Comparison of ENCODE assay signal across 18 mouse cellular contexts in genomic region chr11:8401328-8401727, GRCm38 (mm10).
DNase-seq lines count a peak whose midpoint lies in the region; ATAC-seq and TF ChIP-seq lines count a peak whose summit lies in the region.
"Had no signal": no experiment of that assay in that cellular context is flagged by ENCODE, and none has a peak within 500 bp of the region (broad histone marks: within the 10 kb centered on the region; RNA-seq: fewer than 3 reads in every experiment).

No protein-coding gene starts in this region.

- no peak for TF ChIP-seq POLR2A in brain, embryonic 14.5 days (IDR thresholded peaks at IDR 0.05; ENCODE audit: borderline replicate concordance, extremely low read depth, insufficient read depth, insufficient read length, poor library complexity, severe bottlenecking)

- H3K36me3 ChIP-seq in forebrain, embryonic 12.5 days (replicated peaks): no peaks in the 10 kb centered on the region
- no peaks in the 10 kb centered on the region for H3K36me3 ChIP-seq in forebrain, embryonic 16.5 days (ENCODE audit: control insufficient read depth, insufficient read depth)
- H3K36me3 ChIP-seq in midbrain, embryonic 12.5 days: no peaks in the 10 kb centered on the region
- H3K36me3 ChIP-seq in midbrain, embryonic 16.5 days (ENCODE audit: control insufficient read depth, insufficient read depth, low read length): no peaks in the 10 kb centered on the region
- no peaks in the 10 kb centered on the region for H3K36me3 ChIP-seq in kidney, embryonic 15.5 days
- H3K36me3 ChIP-seq: embryonic facial prominence, embryonic 12.5 days; heart, embryonic 12.5 days; hindbrain, embryonic 10.5 days; intestine, embryonic 15.5 days had no signal

- H3K4me3 ChIP-seq in forebrain, embryonic 12.5 days (replicated peaks): no peak overlapping the region
- no peak overlapping the region for H3K4me3 ChIP-seq in forebrain, embryonic 16.5 days (replicated peaks; ENCODE audit: low read length)
- no peak overlapping the region for H3K4me3 ChIP-seq in midbrain, embryonic 12.5 days
- H3K4me3 ChIP-seq in midbrain, embryonic 16.5 days (ENCODE audit: low read depth, low read length): no peak overlapping the region
- H3K4me3 ChIP-seq in kidney, embryonic 15.5 days (replicated peaks): no peak overlapping the region
- H3K4me3 ChIP-seq: embryonic facial prominence, embryonic 12.5 days; heart, adult 2 months; heart, embryonic 12.5 days; hindbrain, embryonic 10.5 days; intestine, embryonic 15.5 days had no signal

- no peak for TF ChIP-seq CTCF in brain, embryonic 14.5 days (IDR thresholded peaks at IDR 0.05; ENCODE audit: borderline replicate concordance, extremely low read depth, insufficient read depth, insufficient read length)

- H3K4me1 ChIP-seq in forebrain, embryonic 12.5 days: no peaks in the 10 kb centered on the region
- H3K4me1 ChIP-seq in forebrain, embryonic 16.5 days (replicated peaks; ENCODE audit: control insufficient read depth, insufficient read depth, low read length): no peaks in the 10 kb centered on the region
- no peaks in the 10 kb centered on the region for H3K4me1 ChIP-seq in midbrain, embryonic 12.5 days
- H3K4me1 ChIP-seq in midbrain, embryonic 16.5 days (ENCODE audit: control insufficient read depth, insufficient read depth, low read length): no peaks in the 10 kb centered on the region
- no peaks in the 10 kb centered on the region for H3K4me1 ChIP-seq in kidney, embryonic 15.5 days
- H3K4me1 ChIP-seq: embryonic facial prominence, embryonic 12.5 days; heart, embryonic 12.5 days; hindbrain, embryonic 10.5 days; intestine, embryonic 15.5 days had no signal

- WGBS in forebrain, embryonic 12.5 days: 53% methylated on average over 7 of the region's 7 CpGs
- 34% methylated on average over 7 of the region's 7 CpGs for WGBS in forebrain, embryonic 16.5 days
- 69% methylated on average over 7 of the region's 7 CpGs for WGBS in midbrain, embryonic 12.5 days
- WGBS in midbrain, embryonic 16.5 days: 55% methylated on average over 7 of the region's 7 CpGs
- WGBS in kidney, embryonic 15.5 days: 82% methylated on average over 7 of the region's 7 CpGs

- DNase-seq in brain, embryonic 14.5 days (ENCODE audit: low read depth): peak; percentile 65
- DNase-seq: adrenal gland, adult 2 months; adrenal gland, postnatal 25 days; cerebellum, adult 2 months; cerebellum, postnatal 14 days; embryo, embryonic 11 days; gastrocnemius, postnatal 10 days; heart, adult 2 months had no signal

- no peak overlapping the region for H3K27ac ChIP-seq in forebrain, embryonic 12.5 days
- H3K27ac ChIP-seq in forebrain, embryonic 16.5 days (ENCODE audit: low read length): no peak overlapping the region
- no peak overlapping the region for H3K27ac ChIP-seq in midbrain, embryonic 12.5 days (replicated peaks)
- no peak overlapping the region for H3K27ac ChIP-seq in midbrain, embryonic 16.5 days (ENCODE audit: low read length)
- H3K27ac ChIP-seq in kidney, embryonic 15.5 days: no peak overlapping the region
- H3K27ac ChIP-seq: embryonic facial prominence, embryonic 12.5 days; heart, adult 2 months; hindbrain, embryonic 10.5 days; hindbrain, embryonic 14.5 days; intestine, embryonic 15.5 days had no signal

- H3K9ac ChIP-seq in forebrain, embryonic 12.5 days: no peak overlapping the region
- H3K9ac ChIP-seq in forebrain, embryonic 16.5 days (replicated peaks; ENCODE audit: low read depth, low read length): no peak overlapping the region
- no peak overlapping the region for H3K9ac ChIP-seq in midbrain, embryonic 12.5 days (replicated peaks)
- no peak overlapping the region for H3K9ac ChIP-seq in midbrain, embryonic 16.5 days (ENCODE audit: low read depth, low read length)
- H3K9ac ChIP-seq in kidney, embryonic 15.5 days: no peak overlapping the region
- H3K9ac ChIP-seq: embryonic facial prominence, embryonic 12.5 days; heart, embryonic 12.5 days; hindbrain, embryonic 14.5 days; intestine, embryonic 15.5 days had no signal

- H3K9me3 ChIP-seq in forebrain, embryonic 12.5 days: peaks cover 4% of the 10 kb centered on the region; the same call in 1 of the 2 replicates
- H3K9me3 ChIP-seq in forebrain, embryonic 16.5 days (ENCODE audit: control insufficient read depth, low read length): no peaks in the 10 kb centered on the region
- H3K9me3 ChIP-seq in midbrain, embryonic 12.5 days: no peaks in the 10 kb centered on the region
- 0 out of 2 replicates have a peak, but pooled peaks cover 7% of the 10 kb centered on the region for H3K9me3 ChIP-seq in midbrain, embryonic 16.5 days (replicated peaks; ENCODE audit: control insufficient read depth, low read length, poor library complexity, severe bottlenecking)
- H3K9me3 ChIP-seq in kidney, embryonic 15.5 days (replicated peaks): no peaks in the 10 kb centered on the region
- H3K9me3 ChIP-seq: embryonic facial prominence, embryonic 12.5 days; intestine, embryonic 15.5 days had no signal

- no peaks in the 10 kb centered on the region for H3K27me3 ChIP-seq in forebrain, embryonic 12.5 days
- H3K27me3 ChIP-seq in forebrain, embryonic 16.5 days (replicated peaks; ENCODE audit: control insufficient read depth, insufficient read depth, low read length): no peaks in the 10 kb centered on the region
- H3K27me3 ChIP-seq in midbrain, embryonic 12.5 days: no peaks in the 10 kb centered on the region
- H3K27me3 ChIP-seq in midbrain, embryonic 16.5 days (ENCODE audit: control insufficient read depth, insufficient read depth, low read depth, low read length): no peaks in the 10 kb centered on the region
- 0 out of 2 replicates have a peak, but pooled peaks cover 3% of the 10 kb centered on the region for H3K27me3 ChIP-seq in kidney, embryonic 15.5 days
- H3K27me3 ChIP-seq: embryonic facial prominence, embryonic 12.5 days; heart, embryonic 12.5 days; intestine, embryonic 15.5 days had no signal

- peak; percentile 62; the same call in 1 of the 2 replicates for ATAC-seq in forebrain, embryonic 12.5 days (ENCODE audit: low FRiP score)
- no peak for ATAC-seq in forebrain, embryonic 16.5 days
- ATAC-seq in midbrain, embryonic 12.5 days (ENCODE audit: low FRiP score, low read depth): peak; percentile 63; the same call in 1 of the 2 replicates
- no peak for ATAC-seq in midbrain, embryonic 16.5 days
- ATAC-seq in kidney, embryonic 15.5 days (replicated peaks; ENCODE audit: low FRiP score): no peak
- ATAC-seq: intestine, embryonic 15.5 days had no signal

- H3K4me2 ChIP-seq in forebrain, embryonic 12.5 days: no peak overlapping the region
- no peak overlapping the region for H3K4me2 ChIP-seq in forebrain, embryonic 16.5 days (ENCODE audit: low read length)
- H3K4me2 ChIP-seq in midbrain, embryonic 12.5 days (replicated peaks): no peak overlapping the region
- H3K4me2 ChIP-seq in midbrain, embryonic 16.5 days (ENCODE audit: low read length): no peak overlapping the region
- H3K4me2 ChIP-seq in kidney, embryonic 15.5 days: no peak overlapping the region
- H3K4me2 ChIP-seq: embryonic facial prominence, embryonic 12.5 days; heart, embryonic 12.5 days; hindbrain, embryonic 14.5 days; intestine, embryonic 15.5 days had no signal

Comparison
In these comparisons a context has a peak if more than half of its experiments do, and no peak if none do; other contexts are left out.
1. ATAC-seq: peak in forebrain, embryonic 12.5 days (single experiment) and midbrain, embryonic 12.5 days (single experiment); none in forebrain, embryonic 16.5 days (single experiment), midbrain, embryonic 16.5 days (single experiment) and kidney, embryonic 15.5 days (single experiment).